Mouse (Mus musculus): ENCODE results near the gene H6pd.

- TF ChIP-seq CTCF (IDR thresholded peaks at IDR 0.05; ENCODE audit: low read depth) (no peak), EP300 (IDR thresholded peaks at IDR 0.05; ENCODE audit: low read depth) (no peak)
Measured at GRCm38 (mm10) chr4:150002021-150002528, 6.7 kb downstream of the H6pd start.

All from heart, postnatal 0 days (tissue).